ENCODE assay signal across 25 mouse cellular contexts in the genomic region with DNA sequence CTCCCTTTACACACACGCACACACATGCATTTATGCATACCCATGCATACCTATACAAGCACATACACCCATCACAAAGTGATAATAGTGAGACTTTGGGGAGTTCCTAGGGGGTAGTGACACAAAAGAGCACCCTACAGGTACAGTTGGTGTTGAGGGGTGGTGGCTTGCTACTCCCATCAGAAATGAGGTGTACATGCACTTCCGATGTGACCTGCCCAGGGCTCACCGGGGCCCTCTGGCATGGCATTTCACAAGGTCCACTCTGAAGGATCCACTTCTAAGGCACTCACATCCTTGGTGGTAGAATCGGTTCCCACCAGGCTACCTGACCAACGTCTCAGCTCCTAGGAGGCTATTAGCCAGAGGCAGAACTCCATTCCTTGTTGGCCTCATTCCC. TPM values are rescaled to one million over a fixed set of nuclear protein-coding genes. Genes with fewer than 3 reads are reported as not detected.
"Had no signal": no experiment of that assay in that cellular context is flagged by ENCODE, and none has a peak within 500 bp of the region (broad histone marks: within the 10 kb centered on the region; RNA-seq: fewer than 3 reads in every experiment).

No protein-coding gene starts in this region.

- ATAC-seq: hindbrain, postnatal 0 days; intestine, embryonic 16.5 days had no signal

- H3K27ac ChIP-seq: heart, embryonic 13.5 days; heart, embryonic 15.5 days; hindbrain, embryonic 13.5 days; hindbrain, embryonic 15.5 days; hindbrain, postnatal 0 days; kidney, embryonic 15.5 days; kidney, postnatal 0 days; layer of hippocampus, adult 2 months; left cerebral cortex, adult 2 months; limb, embryonic 10.5 days; limb, embryonic 12.5 days; liver, embryonic 13.5 days had no signal

- H3K9ac ChIP-seq: heart, embryonic 13.5 days; heart, embryonic 15.5 days; hindbrain, embryonic 13.5 days; hindbrain, embryonic 15.5 days; kidney, embryonic 15.5 days; limb, embryonic 12.5 days; liver, embryonic 13.5 days had no signal

- H3K27me3 ChIP-seq: heart, embryonic 15.5 days; hindbrain, embryonic 15.5 days; kidney, embryonic 15.5 days; limb, embryonic 12.5 days; liver, embryonic 13.5 days had no signal

- DNase-seq: gastrocnemius, postnatal 36 days; heart, postnatal 14 days; heart, postnatal 36 days; kidney, adult 11 months; kidney, adult 2 months; kidney, adult 9 months; kidney, postnatal 14 days; kidney, postnatal 36 days; liver; liver, embryonic 13.5 days had no signal

- H3K9me3 ChIP-seq: heart, embryonic 13.5 days; heart, embryonic 15.5 days; hindbrain, embryonic 13.5 days; hindbrain, embryonic 15.5 days; kidney, embryonic 15.5 days; limb, embryonic 10.5 days; limb, embryonic 12.5 days; liver, embryonic 13.5 days had no signal

- H3K4me3 ChIP-seq: heart, embryonic 13.5 days; heart, embryonic 15.5 days; hindbrain, embryonic 13.5 days; hindbrain, embryonic 15.5 days; kidney, embryonic 15.5 days; layer of hippocampus, adult 2 months; left cerebral cortex, adult 2 months; limb, embryonic 10.5 days; limb, embryonic 12.5 days; liver, embryonic 13.5 days had no signal

- H3K36me3 ChIP-seq: heart, embryonic 13.5 days; heart, embryonic 15.5 days; hindbrain, embryonic 13.5 days; hindbrain, embryonic 15.5 days; kidney, embryonic 15.5 days; limb, embryonic 10.5 days; limb, embryonic 12.5 days; liver, embryonic 13.5 days had no signal

- H3K4me2 ChIP-seq: heart, embryonic 11.5 days; heart, embryonic 13.5 days; heart, embryonic 15.5 days; hindbrain, embryonic 13.5 days; hindbrain, embryonic 15.5 days; kidney, embryonic 15.5 days; limb, embryonic 12.5 days; liver, embryonic 11.5 days; liver, embryonic 13.5 days had no signal

- H3K4me1 ChIP-seq: liver, embryonic 13.5 days had no signal

RNA-seq across cellular contexts. Expression of a gene that starts 53.8 kb away (rescaled TPM):
- total RNA-seq: hematopoietic stem cell, adult 5-6 weeks had no signal
